Mouse (Mus musculus) lung, adult 2 months (tissue): Measurements from ENCODE around the gene Tnk1. TPM values are rescaled to one million over a fixed set of nuclear protein-coding genes. Genes with fewer than 3 reads are reported as not detected.

Experiments
- DNase-seq: peaks from one replicate; pipeline ENCODE4 v3.0.0; 2022
- H3K4me1 ChIP-seq: fragments of 200-500 bp; 2 replicates; pipeline ENCODE4 v1.6.1; 2011; ENCODE audit warnings: low read length; ENCODE audit not compliant: control insufficient read depth, insufficient read depth
- H3K4me3 ChIP-seq: fragments of 200-500 bp; replicated peaks from 2 replicates; pipeline ENCODE3; 2011; ENCODE audit warnings: low read depth, mild to moderate bottlenecking, control low read depth, low read length; ENCODE audit errors: extremely low read depth
- CTCF ChIP-seq: fragments of 200-500 bp; IDR thresholded peaks from 2 replicates; pipeline ENCODE4 v1.5.1; 2011; ENCODE audit warnings: mild to moderate bottlenecking, low read length, control low read depth; ENCODE audit not compliant: insufficient read depth
- POLR2A ChIP-seq: fragments of 200-500 bp; IDR thresholded peaks from 2 replicates; pipeline ENCODE4 v1.6.1; 2011; ENCODE audit warnings: low read depth, mild to moderate bottlenecking, control low read depth, low read length, borderline replicate concordance; ENCODE audit errors: extremely low read depth
- WGBS: fragments of 180-500 bp; shearing (Covaris S2); methylation state at CpG from one replicate; pipeline ENCODE4 v1.1.7; 2018; 5-methylcytosine and 5-hydroxymethylcytosine counted together
- polyA plus RNA-seq: library from polyadenylated mRNA; depleted of rRNA; stranded (reverse); fragments of >200 nt; gene quantifications from 2 replicates; pipeline ENCODE4 v1.2.3, GENCODE M21; 2012

Tnk1 gene
- polyA plus RNA-seq, 1 experiment: 17.4 TPM

GRCm38 (mm10) chr11:69891482-69891881 lies 33.0 kb upstream of the Tnk1 start:
- TF ChIP-seq POLR2A (no peak), CTCF (no peak)
- Histone ChIP-seq H3K4me1 (no peaks in the 10 kb centered on the region), H3K4me3 (no peak overlapping the region)
- 40% methylated on average over 4 of the region's 4 CpGs for WGBS
- no peak for DNase-seq

- peak; percentile 40 for DNase-seq
- 66% methylated on average over 8 of the region's 8 CpGs for whole genome bisulfite sequencing
- TF ChIP-seq CTCF (peak; percentile 52), POLR2A (no peak)
- peaks cover 3% of the 10 kb centered on the region; the same call in 1 of the 2 replicates for H3K4me1 ChIP-seq
- no peak overlapping the region for H3K4me3 ChIP-seq
Measured at GRCm38 (mm10) chr11:69886907-69887635, 28.5 kb upstream of the Tnk1 start.

- TF ChIP-seq CTCF: no peak
- WGBS: 74% methylated on average over 8 of the region's 8 CpGs
- DNase-seq: no peak
- H3K4me1 ChIP-seq: peaks cover 6% of the 10 kb centered on the region; the same call in 1 of the 2 replicates
- H3K4me3 ChIP-seq: no peak overlapping the region
Measured at GRCm38 (mm10) chr11:69884663-69885062, 26.1 kb upstream of the Tnk1 start.

- TF ChIP-seq CTCF: no peak
- TF ChIP-seq POLR2A: no peak
- no peak overlapping the region for H3K4me3 ChIP-seq
- DNase-seq: no peak
- 45% methylated on average over 9 of the region's 9 CpGs for WGBS
- H3K4me1 ChIP-seq: peaks cover 6% of the 10 kb centered on the region; the same call in 1 of the 2 replicates
Measured at GRCm38 (mm10) chr11:69884240-69884639, 25.7 kb upstream of the Tnk1 start.

GRCm38 (mm10) chr11:69883527-69884151 lies 25.1 kb upstream of the Tnk1 start:
- TF ChIP-seq POLR2A (no peak), CTCF (no peak)
- DNase-seq: no peak
- H3K4me1 ChIP-seq: peaks cover 10% of the 10 kb centered on the region
- 90% methylated on average over 8 of the region's 8 CpGs for WGBS
- no peak overlapping the region for H3K4me3 ChIP-seq

GRCm38 (mm10) chr11:69883066-69883465 lies 24.5 kb upstream of the Tnk1 start:
- H3K4me1 ChIP-seq: peaks cover 13% of the 10 kb centered on the region
- TF ChIP-seq POLR2A: no peak
- peak; percentile 49 for TF ChIP-seq CTCF
- DNase-seq: no peak
- no peak overlapping the region for H3K4me3 ChIP-seq
- 72% methylated on average over 4 of the region's 4 CpGs for WGBS

GRCm38 (mm10) chr11:69881787-69882670 lies 23.5 kb upstream of the Tnk1 start:
- peak overlapping the region; percentile 97 for H3K4me3 ChIP-seq
- H3K4me1 ChIP-seq: peaks cover 13% of the 10 kb centered on the region
- TF ChIP-seq POLR2A (no peak), CTCF (no peak)
- 59% methylated on average over 21 of the region's 21 CpGs for WGBS
- no peak for DNase-seq

- peak; percentile 95 for DNase-seq
- Histone ChIP-seq H3K4me3 (peak within 1 kb of the TSS; percentile 97), H3K4me1 (peaks cover 17% of the 10 kb centered on the region)
- TF ChIP-seq CTCF (peak; percentile 16; the same call in 1 of the 2 replicates), POLR2A (peak; percentile 94)
- WGBS: under 1% methylated on average over 46 of the region's 46 CpGs
Measured at GRCm38 (mm10) chr11:69880853-69881603, 22.5 kb upstream of the Tnk1 start, which contains the start of gene Kctd11. Kctd11 (minus strand) TSS chr11:69881406.

GRCm38 (mm10) chr11:69880506-69880852 lies 21.9 kb upstream of the Tnk1 start:
- peaks cover 17% of the 10 kb centered on the region for H3K4me1 ChIP-seq

More at GRCm38 (mm10) chr11:69880506-69880852, 21.9 kb upstream of the Tnk1 start:
- peak overlapping the region; percentile 97 for H3K4me3 ChIP-seq
- no peak for DNase-seq
- under 1% methylated on average over 18 of the region's 18 CpGs for WGBS
- no peak for TF ChIP-seq POLR2A
- TF ChIP-seq CTCF: peak; percentile 86
